Mouse (Mus musculus): Measurements from ENCODE around the gene Lix1.
"Not testable (repeated sequence)": the region's sequence is repeated elsewhere in the genome, so short reads cannot be mapped to it uniquely, and the experiment has no call there.

The Lix1 gene

DNA sequence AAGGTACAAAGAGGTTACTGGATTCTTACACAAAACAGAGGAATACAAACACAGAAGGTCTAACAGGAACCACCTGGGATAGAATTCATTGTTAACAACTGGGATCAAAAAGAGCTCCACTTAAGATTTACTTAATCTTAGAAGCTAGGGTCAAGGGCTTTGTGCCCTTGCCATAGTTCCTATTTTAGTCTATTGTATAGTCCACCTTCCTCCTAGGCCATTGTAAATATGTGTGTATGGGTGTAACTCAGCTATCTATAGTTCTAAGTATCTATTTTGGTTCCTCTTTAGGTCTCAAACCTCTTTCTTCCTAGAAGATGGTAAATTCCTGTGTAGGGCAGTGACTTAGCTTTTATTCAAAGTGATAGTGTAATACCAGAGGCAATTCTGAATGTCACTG lies 93.8 kb downstream of the Lix1 start:
- DNase-seq (ENCODE audit: low spot score in 2 of 2): not testable (repeated sequence)

DNA sequence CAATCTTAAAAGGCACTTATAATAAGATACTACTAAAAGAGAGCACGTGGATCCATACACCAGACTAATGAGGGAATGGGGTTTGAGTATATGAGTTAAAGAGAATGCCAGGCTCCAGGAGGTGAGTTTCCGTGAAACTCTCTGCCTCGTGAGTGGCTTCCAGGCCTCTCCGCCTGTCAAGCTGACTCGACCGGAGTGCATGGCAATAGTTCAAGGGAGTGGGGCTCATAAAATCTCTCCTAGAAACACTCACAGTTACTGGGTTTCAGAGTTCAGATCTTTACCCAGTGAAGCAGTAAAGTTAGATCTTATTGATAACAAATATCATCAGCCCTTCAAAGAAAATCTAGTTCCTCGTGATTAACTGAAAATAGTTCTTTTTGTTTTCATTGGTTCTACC lies 94.3 kb downstream of the Lix1 start:
- no peak for DNase-seq (ENCODE audit: low spot score in 2 of 2)

DNA sequence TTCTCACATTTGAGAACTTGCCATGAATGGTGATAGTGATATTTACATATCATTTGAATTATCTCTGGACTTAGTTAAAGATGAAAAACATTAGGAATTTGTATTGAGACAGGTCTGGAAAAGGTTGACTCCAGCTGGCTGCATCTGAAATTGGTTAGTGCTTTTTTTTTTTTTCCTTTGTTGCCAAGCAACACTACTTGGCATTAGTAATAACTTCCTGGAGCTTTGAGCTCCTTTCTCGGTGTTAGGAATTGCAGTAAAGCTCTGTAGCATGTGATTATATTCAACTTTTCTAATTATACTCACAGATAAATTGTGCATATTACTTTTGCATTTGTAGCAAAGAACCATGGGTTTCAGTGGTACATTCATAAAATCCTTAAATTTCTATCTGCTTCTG lies 96.4 kb downstream of the Lix1 start:
- no peak for DNase-seq (ENCODE audit: low spot score in 2 of 2)

DNA sequence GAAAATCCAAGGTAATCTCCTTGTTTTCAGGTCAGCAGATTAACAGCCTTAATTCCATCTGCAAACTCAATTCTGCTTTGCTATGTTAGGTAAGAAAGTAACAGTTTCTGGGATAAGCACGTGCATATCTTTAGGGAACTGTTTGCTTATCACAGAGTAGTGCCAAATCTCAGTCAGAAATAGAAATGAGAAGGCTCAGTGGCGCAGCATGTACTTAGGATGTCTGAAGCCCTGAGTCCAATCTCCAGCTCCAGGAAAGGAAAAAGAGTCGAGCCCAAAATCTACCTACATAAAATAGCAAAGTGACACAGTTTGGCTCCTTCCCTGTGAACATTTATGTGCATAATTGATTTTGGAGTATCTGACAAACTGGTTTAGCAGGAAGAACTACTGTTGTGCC lies 96.8 kb downstream of the Lix1 start:
- DNase-seq (ENCODE audit: low spot score in 2 of 2): no peak

DNA sequence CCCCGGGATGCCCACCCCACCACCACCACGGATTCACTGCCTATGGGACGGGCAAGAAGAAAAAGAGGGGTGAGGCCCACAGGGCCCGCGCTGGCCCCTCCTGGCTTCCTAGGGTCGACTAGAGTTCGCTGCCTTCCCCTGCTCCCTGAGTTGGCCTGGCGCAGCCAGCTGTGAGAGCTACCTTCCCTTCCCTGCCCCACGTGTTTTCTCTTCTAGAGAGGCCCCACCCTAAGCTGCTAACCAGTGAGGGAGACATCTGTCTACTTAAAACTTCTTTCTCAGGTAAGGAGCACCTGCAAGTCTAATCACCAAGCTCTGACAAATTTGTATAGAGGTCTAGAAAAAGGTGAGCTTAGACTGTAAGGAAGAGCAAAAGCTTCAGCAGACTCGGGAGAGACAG lies 104.2 kb downstream of the Lix1 start:
- DNase-seq (ENCODE audit: low spot score in 2 of 2): no peak

Data from spleen, postnatal 10 days (tissue).